Mouse (Mus musculus) cortical plate, adult 2 months (tissue): ENCODE data around the gene Rabggta.

Experiments used
- CTCF ChIP-seq: fragments of 200-500 bp; IDR thresholded peaks from 2 replicates; pipeline ENCODE4 v1.5.1; 2011; ENCODE audit warnings: mild to moderate bottlenecking, control low read depth, low read length; ENCODE audit not compliant: insufficient read depth; ENCODE audit errors: extremely low read depth
- POLR2A ChIP-seq: fragments of 200-500 bp; IDR thresholded peaks from 2 replicates; pipeline ENCODE4 v1.6.1; 2011; ENCODE audit warnings: mild to moderate bottlenecking, low read length, control low read depth; ENCODE audit not compliant: insufficient read depth; ENCODE audit errors: extremely low read depth

DNA sequence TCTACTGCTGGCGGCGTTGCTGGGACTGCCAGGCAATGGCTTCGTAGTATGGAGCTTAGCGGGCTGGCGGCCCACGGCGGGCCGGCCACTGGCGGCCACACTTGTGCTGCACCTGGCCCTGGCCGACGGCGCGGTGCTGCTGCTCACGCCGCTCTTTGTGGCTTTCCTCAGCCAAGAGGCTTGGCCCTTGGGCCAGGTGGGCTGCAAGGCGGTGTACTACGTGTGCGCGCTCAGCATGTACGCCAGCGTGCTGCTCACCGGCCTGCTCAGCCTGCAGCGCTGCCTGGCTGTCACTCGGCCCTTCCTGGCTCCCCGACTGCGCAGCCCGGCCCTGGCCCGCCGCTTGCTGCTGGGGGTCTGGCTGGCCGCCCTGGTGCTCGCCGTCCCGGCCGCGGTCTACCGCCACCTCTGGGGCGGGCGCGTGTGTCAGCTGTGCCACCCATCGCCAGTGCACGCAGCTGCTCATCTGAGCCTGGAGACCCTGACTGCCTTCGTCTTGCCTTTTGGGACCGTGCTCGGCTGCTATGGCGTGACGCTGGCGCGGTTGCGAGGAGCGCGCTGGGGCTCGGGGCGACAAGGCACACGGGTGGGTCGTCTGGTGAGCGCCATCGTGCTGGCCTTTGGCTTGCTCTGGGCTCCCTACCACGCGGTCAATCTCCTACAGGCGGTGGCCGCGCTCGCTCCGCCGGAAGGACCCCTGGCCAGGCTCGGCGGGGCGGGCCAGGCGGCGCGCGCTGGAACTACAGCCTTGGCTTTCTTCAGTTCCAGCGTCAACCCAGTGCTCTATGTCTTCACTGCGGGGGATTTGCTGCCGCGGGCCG is 40.1 kb upstream of the Rabggta start:
- TF ChIP-seq CTCF (0 out of 2 replicates have a peak, but pooled peaks have one; percentile 0), POLR2A (0 out of 2 replicates have a peak, but pooled peaks have one; percentile 19)
